Mouse (Mus musculus) heart, embryonic 11.5 days (tissue): ENCODE results near the gene Cks2. TPM values are rescaled to one million over a fixed set of nuclear protein-coding genes. Genes with fewer than 3 reads are reported as not detected.

Experiments
- ATAC-seq: fragments of 200-750 bp; cut with Nextera tagmentation; replicated peaks from 2 replicates; pipeline ENCODE4 v1.8.0; 2017; ENCODE audit warnings: moderate library complexity; ENCODE audit not compliant: insufficient number of reproducible peaks, low FRiP score, low TSS enrichment
- H3K27ac ChIP-seq: fragments of 300-500 bp; sonication (generic); 2 replicates; pipeline ENCODE4 v1.5.1; 2014; ENCODE audit warnings: mild to moderate bottlenecking, low read depth, low read length
- H3K27me3 ChIP-seq: fragments of 300-500 bp; sonication (generic); 2 replicates; pipeline ENCODE4 v1.6.1; 2014; ENCODE audit warnings: mild to moderate bottlenecking, low read length, mixed read lengths; ENCODE audit not compliant: control insufficient read depth, insufficient read depth
- H3K36me3 ChIP-seq: fragments of 300-500 bp; sonication (generic); 2 replicates; pipeline ENCODE4 v1.6.1; 2014; ENCODE audit warnings: mild to moderate bottlenecking, low read length, moderate library complexity, mixed read lengths; ENCODE audit not compliant: control insufficient read depth, insufficient read depth
- H3K4me1 ChIP-seq: fragments of 300-500 bp; sonication (generic); 2 replicates; pipeline ENCODE4 v1.6.1; 2014; ENCODE audit warnings: low read length; ENCODE audit not compliant: control insufficient read depth, insufficient read depth
- H3K4me2 ChIP-seq: fragments of 300-500 bp; sonication (generic); 2 replicates; pipeline ENCODE4 v1.6.1; 2014; ENCODE audit warnings: mild to moderate bottlenecking, moderate library complexity
- H3K4me3 ChIP-seq: fragments of 300-500 bp; sonication (generic); 2 replicates; pipeline ENCODE4 v1.5.1; 2014; ENCODE audit warnings: low read depth, low read length
- H3K9ac ChIP-seq: fragments of 300-500 bp; sonication (generic); 2 replicates; pipeline ENCODE4 v1.6.1; 2014; ENCODE audit warnings: mild to moderate bottlenecking, low read depth, low read length, moderate library complexity
- H3K9me3 ChIP-seq: fragments of 300-500 bp; sonication (generic); replicated peaks from 2 replicates; pipeline ENCODE4 v1.6.1; 2016; ENCODE audit warnings: low read length; ENCODE audit not compliant: control insufficient read depth
- WGBS: fragments of 180-500 bp; shearing (Covaris S2); extraction: QIAGEN DNeasy Blood & Tissue Kit; methylation state at CpG from one replicate; pipeline ENCODE4 v1.1.7; 2014; ENCODE audit not compliant: insufficient replicate concordance; 5-methylcytosine and 5-hydroxymethylcytosine counted together
- polyA plus RNA-seq: library from polyadenylated mRNA; unstranded; fragments of >200 nt; fragmentation: Nextera tagmentation; extraction: Ambion mirVana; gene quantifications from 2 replicates; pipeline ENCODE4 v1.2.1, GENCODE M21; 2014

The Cks2 gene
- polyA plus RNA-seq, 1 experiment from 2014 or later: 306 TPM

DNA sequence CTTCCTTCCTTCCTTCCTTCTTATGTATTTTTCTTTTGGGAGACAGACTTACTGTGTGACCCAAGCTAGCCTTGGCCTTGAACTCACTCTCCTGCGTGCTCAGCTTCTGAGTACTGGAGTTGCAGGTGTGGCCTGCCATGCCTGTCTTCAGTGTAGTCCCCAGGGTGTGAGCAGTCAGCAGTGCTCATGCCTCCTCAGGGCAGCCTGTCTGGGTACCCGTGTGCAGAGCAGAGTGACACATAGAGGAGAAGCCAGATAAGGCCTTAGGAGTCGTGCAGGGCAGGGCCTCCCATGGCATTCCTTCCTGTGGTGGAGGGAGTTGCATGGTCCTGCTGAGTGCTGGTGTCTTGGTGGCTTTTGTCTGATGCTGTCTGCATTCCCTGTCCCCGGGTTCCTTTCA lies 34.3 kb downstream of the Cks2 start:
- Histone ChIP-seq H3K36me3 (peaks cover 59% of the 10 kb centered on the region), H3K27ac (no peak overlapping the region), H3K9me3 (no peaks in the 10 kb centered on the region), H3K4me1 (no peaks in the 10 kb centered on the region), H3K9ac (no peak overlapping the region), H3K4me3 (no peak overlapping the region), H3K27me3 (no peaks in the 10 kb centered on the region), H3K4me2 (no peak overlapping the region)
- WGBS: 50% methylated on average over 4 of the region's 4 CpGs
- no peak for ATAC-seq

DNA sequence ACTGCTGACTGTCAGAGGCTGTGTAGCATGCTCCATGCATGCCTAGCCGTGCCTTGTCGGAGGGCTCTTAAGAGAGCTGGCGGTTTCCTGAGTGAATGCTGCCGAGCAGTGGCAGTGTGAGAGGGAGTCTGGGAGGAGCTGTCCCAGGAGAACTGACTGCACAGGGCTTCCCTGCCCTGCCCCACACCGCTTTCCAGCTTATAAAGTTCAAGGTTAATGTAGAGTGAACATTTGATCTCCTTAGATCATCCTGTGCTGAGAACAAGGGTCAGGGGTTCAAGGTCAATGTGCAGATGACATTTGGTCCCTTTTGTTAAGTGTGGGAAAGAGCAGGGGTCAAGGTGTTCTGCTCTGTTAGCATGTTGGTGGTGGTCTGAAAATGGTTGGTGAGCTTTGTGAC lies 36.0 kb downstream of the Cks2 start:
- H3K27me3 ChIP-seq: no peaks in the 10 kb centered on the region
- no peak overlapping the region for H3K4me2 ChIP-seq
- peaks cover 57% of the 10 kb centered on the region for H3K36me3 ChIP-seq
- WGBS: 80% methylated on average over 5 of the region's 5 CpGs
- H3K9ac ChIP-seq: no peak overlapping the region
- H3K4me3 ChIP-seq: no peak overlapping the region
- H3K4me1 ChIP-seq: no peaks in the 10 kb centered on the region
- ATAC-seq: no peak
- H3K9me3 ChIP-seq: no peaks in the 10 kb centered on the region
- no peak overlapping the region for H3K27ac ChIP-seq

- 93% methylated on average over 8 of the region's 8 CpGs for WGBS
Observed at GRCm38 (mm10) chr13:51681634-51682033, 36.6 kb downstream of the Cks2 start.

DNA sequence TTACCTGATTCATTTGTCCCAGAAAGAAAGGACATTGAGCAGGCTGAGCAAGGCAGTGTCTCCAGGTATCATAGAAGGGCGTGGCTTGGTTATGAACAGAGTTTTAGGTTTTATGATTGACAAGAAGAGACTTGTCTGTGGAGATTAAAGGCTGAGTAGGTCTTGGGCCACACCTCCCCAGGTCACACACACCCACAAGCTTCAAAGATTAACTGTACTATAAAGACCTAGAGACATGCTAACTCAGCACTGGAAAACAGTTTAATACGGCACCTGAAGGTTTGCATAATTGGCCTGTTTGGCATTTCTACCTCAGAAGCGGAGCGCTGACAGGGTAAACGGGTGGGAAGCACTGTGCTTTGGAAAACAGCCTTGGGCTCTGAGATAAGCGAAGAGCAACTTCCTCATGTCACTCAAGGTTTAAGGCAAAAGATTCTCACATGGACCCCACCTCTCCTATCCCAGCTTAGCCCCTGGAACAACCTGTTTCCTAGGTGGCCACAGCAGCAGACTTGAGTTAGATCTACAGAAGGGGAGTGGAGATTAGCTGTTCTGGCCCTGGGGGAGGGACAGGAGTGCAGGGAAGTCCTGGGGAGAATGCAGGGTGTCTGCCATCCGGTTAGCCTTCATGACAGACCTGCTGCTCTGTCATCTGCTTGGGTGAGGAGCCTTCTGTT lies 40.4 kb downstream of the Cks2 start:
- H3K36me3 ChIP-seq: peaks cover 35% of the 10 kb centered on the region
- ATAC-seq: no peak

More at GRCm38 (mm10) chr13:51681634-51682033, 36.6 kb downstream of the Cks2 start:
- no peaks in the 10 kb centered on the region for H3K4me1 ChIP-seq
- H3K9ac ChIP-seq: no peak overlapping the region
- no peak overlapping the region for H3K4me2 ChIP-seq
- no peak for ATAC-seq
- no peak overlapping the region for H3K27ac ChIP-seq
- no peak overlapping the region for H3K4me3 ChIP-seq
- peaks cover 54% of the 10 kb centered on the region for H3K36me3 ChIP-seq
- no peaks in the 10 kb centered on the region for H3K27me3 ChIP-seq
- H3K9me3 ChIP-seq: no peaks in the 10 kb centered on the region

GRCm38 (mm10) chr13:51686966-51687365 lies 41.9 kb downstream of the Cks2 start:
- H3K9me3 ChIP-seq: no peaks in the 10 kb centered on the region
- H3K27me3 ChIP-seq: no peaks in the 10 kb centered on the region
- H3K4me2 ChIP-seq: no peak overlapping the region
- 85% methylated on average over 5 of the region's 5 CpGs for WGBS
- H3K4me1 ChIP-seq: no peaks in the 10 kb centered on the region
- H3K4me3 ChIP-seq: no peak overlapping the region
- no peak overlapping the region for H3K27ac ChIP-seq
- ATAC-seq: no peak
- H3K9ac ChIP-seq: no peak overlapping the region
- H3K36me3 ChIP-seq: peaks cover 20% of the 10 kb centered on the region

More for the DNA sequence above, 40.4 kb downstream of the Cks2 start:
- Histone ChIP-seq H3K27ac (no peak overlapping the region), H3K27me3 (no peaks in the 10 kb centered on the region), H3K4me1 (no peaks in the 10 kb centered on the region), H3K4me2 (no peak overlapping the region), H3K4me3 (no peak overlapping the region), H3K9ac (no peak overlapping the region), H3K9me3 (no peaks in the 10 kb centered on the region)
- 76% methylated on average over 7 of the region's 7 CpGs for WGBS

GRCm38 (mm10) chr13:51688688-51689087 lies 43.7 kb downstream of the Cks2 start:
- H3K9me3 ChIP-seq: no peaks in the 10 kb centered on the region
- H3K4me3 ChIP-seq: no peak overlapping the region
- no peak for ATAC-seq
- H3K4me1 ChIP-seq: no peaks in the 10 kb centered on the region
- H3K9ac ChIP-seq: no peak overlapping the region
- no peak overlapping the region for H3K27ac ChIP-seq
- H3K4me2 ChIP-seq: no peak overlapping the region
- 64% methylated on average over 3 of the region's 3 CpGs for WGBS
- no peaks in the 10 kb centered on the region for H3K27me3 ChIP-seq
- H3K36me3 ChIP-seq: peaks cover 9% of the 10 kb centered on the region

- Histone ChIP-seq H3K27me3 (no peaks in the 10 kb centered on the region), H3K4me3 (no peak overlapping the region), H3K9me3 (no peaks in the 10 kb centered on the region), H3K4me1 (peaks cover 12% of the 10 kb centered on the region), H3K36me3 (no peaks in the 10 kb centered on the region), H3K9ac (no peak overlapping the region), H3K27ac (no peak overlapping the region), H3K4me2 (no peak overlapping the region)
- no peak for ATAC-seq
Observed at GRCm38 (mm10) chr13:51696481-51696880, 51.4 kb downstream of the Cks2 start.

DNA sequence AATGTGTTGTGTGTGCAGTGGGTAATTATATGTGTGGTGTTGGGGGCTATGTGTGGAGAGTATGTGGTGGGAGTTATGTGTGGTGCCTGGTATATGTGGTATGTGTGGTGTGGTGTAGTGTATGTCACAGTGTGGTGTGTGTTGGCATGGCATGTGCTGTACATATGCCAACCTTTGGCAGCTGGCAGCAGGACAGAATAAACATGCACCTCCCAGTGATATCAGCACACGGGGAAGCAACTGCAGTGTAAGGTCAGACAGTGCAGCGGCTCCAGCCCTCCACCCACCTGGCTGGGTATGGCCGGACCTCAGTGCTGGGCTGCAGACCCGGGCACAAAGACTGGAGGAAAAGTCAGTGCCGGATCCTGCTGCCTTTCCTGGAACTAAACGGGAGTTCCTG lies 52.4 kb downstream of the Cks2 start:
- 68% methylated on average over 6 of the region's 6 CpGs for WGBS
- H3K27me3 ChIP-seq: no peaks in the 10 kb centered on the region
- no peak overlapping the region for H3K4me2 ChIP-seq
- no peak overlapping the region for H3K9ac ChIP-seq
- no peaks in the 10 kb centered on the region for H3K9me3 ChIP-seq
- H3K4me1 ChIP-seq: peaks cover 12% of the 10 kb centered on the region
- ATAC-seq: no peak
- H3K4me3 ChIP-seq: no peak overlapping the region
- H3K27ac ChIP-seq: no peak overlapping the region
- no peaks in the 10 kb centered on the region for H3K36me3 ChIP-seq

GRCm38 (mm10) chr13:51697897-51698296 lies 52.9 kb downstream of the Cks2 start:
- ATAC-seq: no peak
- 61% methylated on average over 4 of the region's 4 CpGs for WGBS
- Histone ChIP-seq H3K4me1 (peaks cover 12% of the 10 kb centered on the region), H3K36me3 (no peaks in the 10 kb centered on the region), H3K9ac (no peak overlapping the region), H3K9me3 (no peaks in the 10 kb centered on the region), H3K4me2 (no peak overlapping the region), H3K27ac (no peak overlapping the region), H3K27me3 (no peaks in the 10 kb centered on the region), H3K4me3 (no peak overlapping the region)
